In genomic region chr3:97052069-97052799, GRCm38 (mm10) we compare ENCODE assay signal across 11 mouse cellular contexts.
DNase-seq lines count a peak whose midpoint lies in the region; ATAC-seq and TF ChIP-seq lines count a peak whose summit lies in the region.
"Had no signal": no experiment of that assay in that cellular context is flagged by ENCODE, and none has a peak within 500 bp of the region (broad histone marks: within the 10 kb centered on the region; RNA-seq: fewer than 3 reads in every experiment).

No protein-coding gene starts in this region.

- TF ChIP-seq CTCF in hindbrain, postnatal 0 days (IDR thresholded peaks at IDR 0.05; ENCODE audit: low read depth) = no peak

- H3K9ac ChIP-seq in forebrain, embryonic 16.5 days (replicated peaks; ENCODE audit: low read depth, low read length) = no peak overlapping the region
- no peak overlapping the region for H3K9ac ChIP-seq in kidney, embryonic 14.5 days (ENCODE audit: low read depth, low read length)
- H3K9ac ChIP-seq in hindbrain, postnatal 0 days (replicated peaks; ENCODE audit: low read length) = no peak overlapping the region
- H3K9ac ChIP-seq: neural tube, embryonic 15.5 days had no signal

- WGBS in forebrain, embryonic 10.5 days = 74% methylated on average over 8 of the region's 8 CpGs
- 22% methylated on average over 8 of the region's 8 CpGs for WGBS in forebrain, embryonic 16.5 days
- 57% methylated on average over 8 of the region's 8 CpGs for whole genome bisulfite sequencing in kidney, embryonic 14.5 days
- WGBS in hindbrain, postnatal 0 days = 34% methylated on average over 8 of the region's 8 CpGs

- no peak overlapping the region for H3K4me3 ChIP-seq in forebrain, embryonic 10.5 days
- H3K4me3 ChIP-seq in forebrain, embryonic 16.5 days (replicated peaks; ENCODE audit: low read length) = no peak overlapping the region
- no peak overlapping the region for H3K4me3 ChIP-seq in kidney, embryonic 14.5 days (ENCODE audit: low read length)
- no peak overlapping the region for H3K4me3 ChIP-seq in hindbrain, postnatal 0 days (ENCODE audit: low read length)
- H3K4me3 ChIP-seq: neural tube, embryonic 15.5 days had no signal

- H3K27me3 ChIP-seq in forebrain, embryonic 10.5 days (ENCODE audit: poor library complexity, severe bottlenecking) = no peaks in the 10 kb centered on the region
- no peaks in the 10 kb centered on the region for H3K27me3 ChIP-seq in forebrain, embryonic 16.5 days (replicated peaks; ENCODE audit: control insufficient read depth, insufficient read depth, low read length)
- H3K27me3 ChIP-seq in kidney, embryonic 14.5 days (ENCODE audit: control insufficient read depth, insufficient read depth, low read length) = no peaks in the 10 kb centered on the region
- no peaks in the 10 kb centered on the region for H3K27me3 ChIP-seq in hindbrain, postnatal 0 days (ENCODE audit: insufficient read depth, low read length)
- H3K27me3 ChIP-seq: neural tube, embryonic 15.5 days had no signal

- no peaks in the 10 kb centered on the region for H3K36me3 ChIP-seq in forebrain, embryonic 10.5 days (replicated peaks)
- no peaks in the 10 kb centered on the region for H3K36me3 ChIP-seq in forebrain, embryonic 16.5 days (ENCODE audit: control insufficient read depth, insufficient read depth)
- H3K36me3 ChIP-seq in kidney, embryonic 14.5 days (ENCODE audit: control insufficient read depth, insufficient read depth, low read length) = no peaks in the 10 kb centered on the region
- no peaks in the 10 kb centered on the region for H3K36me3 ChIP-seq in hindbrain, postnatal 0 days (ENCODE audit: insufficient read depth, low read length)
- H3K36me3 ChIP-seq: neural tube, embryonic 15.5 days had no signal

- H3K4me1 ChIP-seq in forebrain, embryonic 10.5 days = peaks cover 21% of the 10 kb centered on the region
- H3K4me1 ChIP-seq in forebrain, embryonic 16.5 days (replicated peaks; ENCODE audit: control insufficient read depth, insufficient read depth, low read length) = peaks cover 8% of the 10 kb centered on the region
- H3K4me1 ChIP-seq in kidney, embryonic 14.5 days (ENCODE audit: control insufficient read depth, insufficient read depth, low read length) = no peaks in the 10 kb centered on the region; the same call in 1 of the 2 replicates
- peaks cover 6% of the 10 kb centered on the region; the same call in 1 of the 2 replicates for H3K4me1 ChIP-seq in hindbrain, postnatal 0 days (ENCODE audit: insufficient read depth, low read length)

- ATAC-seq in forebrain, embryonic 16.5 days = no peak
- peak; percentile 12; the same call in 1 of the 2 replicates for ATAC-seq in kidney, embryonic 14.5 days (ENCODE audit: low FRiP score, low TSS enrichment)
- no peak for ATAC-seq in hindbrain, postnatal 0 days
- ATAC-seq in inflammation-experienced regulatory T-cells, adult 6 months = no peak

- H3K27ac ChIP-seq in forebrain, embryonic 10.5 days = peak overlapping the region; percentile 41
- H3K27ac ChIP-seq in forebrain, embryonic 16.5 days (ENCODE audit: low read length) = no peak overlapping the region
- H3K27ac ChIP-seq in kidney, embryonic 14.5 days (ENCODE audit: low read depth, low read length) = no peak overlapping the region
- no peak overlapping the region for H3K27ac ChIP-seq in hindbrain, postnatal 0 days
- H3K27ac ChIP-seq: neural tube, embryonic 15.5 days had no signal

- no peaks in the 10 kb centered on the region for H3K9me3 ChIP-seq in forebrain, embryonic 10.5 days
- H3K9me3 ChIP-seq in forebrain, embryonic 16.5 days (ENCODE audit: control insufficient read depth, low read length) = no peaks in the 10 kb centered on the region
- no peaks in the 10 kb centered on the region for H3K9me3 ChIP-seq in kidney, embryonic 14.5 days (ENCODE audit: control insufficient read depth, low read length)
- no peaks in the 10 kb centered on the region for H3K9me3 ChIP-seq in hindbrain, postnatal 0 days (ENCODE audit: low read length)
- H3K9me3 ChIP-seq: neural tube, embryonic 15.5 days had no signal

- no peak for DNase-seq in forebrain, embryonic 10.5 days (ENCODE audit: extremely low spot score, low spot score)
- no peak for DNase-seq in kidney, adult 11 months
- peak; percentile 99 for DNase-seq in Muller cell, postnatal 12 days (ENCODE audit: inconsistent ontology term)
- peak; percentile 26 for DNase-seq in hindbrain, postnatal 0 days (ENCODE audit: low spot score)
- no peak for DNase-seq in thymus, postnatal 4 days
- DNase-seq: cerebellum, adult 2 months; lung, adult 2 months had no signal

- H3K4me2 ChIP-seq in forebrain, embryonic 16.5 days (ENCODE audit: low read length) = no peak overlapping the region
- no peak overlapping the region for H3K4me2 ChIP-seq in kidney, embryonic 14.5 days (replicated peaks; ENCODE audit: low read depth, low read length)
- no peak overlapping the region for H3K4me2 ChIP-seq in hindbrain, postnatal 0 days (ENCODE audit: low read depth, low read length)
- H3K4me2 ChIP-seq: neural tube, embryonic 15.5 days had no signal

Comparison
In these comparisons a context has a peak if more than half of its experiments do, and no peak if none do; other contexts are left out.
1. DNase-seq: peak in Muller cell, postnatal 12 days (single experiment) and hindbrain, postnatal 0 days (single experiment); none in forebrain, embryonic 10.5 days (single experiment), kidney, adult 11 months (single experiment) and thymus, postnatal 4 days (single experiment).